Mouse (Mus musculus) heart, embryonic 13.5 days (tissue): Measurements from ENCODE around the gene Atp8b5. TPM values are rescaled to one million over a fixed set of nuclear protein-coding genes. Genes with fewer than 3 reads are reported as not detected.

Experiments
- ATAC-seq: fragments of 200-750 bp; cut with Nextera tagmentation; 2 replicates; pipeline ENCODE4 v1.8.0; 2017; ENCODE audit warnings: moderate TSS enrichment; ENCODE audit not compliant: insufficient number of reproducible peaks, low FRiP score, low TSS enrichment; ENCODE audit errors: extremely low read depth
- H3K27ac ChIP-seq: fragments of 300-500 bp; sonication (generic); replicated peaks from 2 replicates; pipeline ENCODE4 v1.5.1; 2015; ENCODE audit warnings: moderate library complexity, mild to moderate bottlenecking, inconsistent platforms
- H3K27me3 ChIP-seq: fragments of 300-500 bp; sonication (generic); replicated peaks from 2 replicates; pipeline ENCODE4 v1.6.1; 2015; ENCODE audit warnings: mild to moderate bottlenecking, inconsistent platforms
- H3K36me3 ChIP-seq: fragments of 300-500 bp; sonication (generic); 2 replicates; pipeline ENCODE4 v1.6.1; 2015; ENCODE audit warnings: mild to moderate bottlenecking, inconsistent platforms
- H3K4me1 ChIP-seq: fragments of 300-500 bp; sonication (generic); 2 replicates; pipeline ENCODE4 v1.6.1; 2015; ENCODE audit warnings: inconsistent platforms
- H3K4me2 ChIP-seq: fragments of 300-500 bp; sonication (generic); 2 replicates; pipeline ENCODE4 v1.6.1; 2015; ENCODE audit warnings: inconsistent platforms, mild to moderate bottlenecking, moderate library complexity
- H3K4me3 ChIP-seq: fragments of 300-500 bp; sonication (generic); 2 replicates; pipeline ENCODE4 v1.5.1; 2015; ENCODE audit warnings: moderate library complexity, mild to moderate bottlenecking, inconsistent platforms
- H3K9ac ChIP-seq: fragments of 300-500 bp; sonication (generic); 2 replicates; pipeline ENCODE4 v1.6.1; 2015; ENCODE audit warnings: inconsistent platforms, mild to moderate bottlenecking, moderate library complexity
- H3K9me3 ChIP-seq: fragments of 300-500 bp; sonication (generic); 2 replicates; pipeline ENCODE4 v1.6.1; 2016; ENCODE audit warnings: inconsistent platforms
- WGBS: fragments of 180-500 bp; shearing (Covaris S2); methylation state at CpG from one replicate; pipeline ENCODE4 v1.1.7; 2015; ENCODE audit warnings: mixed read lengths; 5-methylcytosine and 5-hydroxymethylcytosine counted together
- polyA plus RNA-seq: library from polyadenylated mRNA; unstranded; fragments of >200 nt; fragmentation: Nextera tagmentation; extraction: Ambion mirVana; gene quantifications from 2 replicates; pipeline ENCODE4 v1.2.1, GENCODE M21; 2015

The Atp8b5 gene
- polyA plus RNA-seq, 1 experiment from 2014 or later, result 0.08 TPM

DNA sequence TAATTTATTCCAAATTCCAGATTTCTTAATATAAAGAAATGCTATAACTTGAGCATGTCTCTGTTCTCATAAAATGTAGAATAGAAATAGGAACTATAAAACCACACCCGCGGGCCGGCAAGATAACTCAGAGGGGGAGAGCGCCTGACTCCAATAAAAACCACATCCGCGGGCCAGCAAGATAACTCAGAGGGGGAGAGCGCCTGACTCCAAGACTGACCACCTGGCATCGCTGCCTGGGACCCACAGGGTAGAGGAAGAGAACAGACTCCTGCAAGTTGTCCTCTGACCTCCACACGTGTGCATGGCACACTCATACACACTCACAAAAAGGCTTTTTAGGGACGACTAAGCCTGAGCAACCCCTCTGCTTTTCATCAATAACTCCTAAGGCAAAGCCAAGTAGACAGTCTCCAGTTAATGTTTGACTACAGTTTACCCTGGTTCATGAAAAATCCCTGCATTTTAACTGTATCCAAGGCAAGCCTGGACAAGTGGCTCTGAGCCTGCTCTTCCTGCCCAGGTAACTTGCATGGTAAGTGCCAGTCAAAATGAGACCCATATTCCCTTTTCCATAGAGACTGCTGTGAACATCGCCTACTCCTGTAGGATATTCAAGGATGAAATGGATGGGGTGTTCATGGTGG, 98.1 kb downstream of the Atp8b5 start:
- no peak overlapping the region for H3K27ac ChIP-seq
- H3K9me3 ChIP-seq, result peaks cover under 1% of the 10 kb centered on the region; the same call in 1 of the 2 replicates
- no peaks in the 10 kb centered on the region for H3K36me3 ChIP-seq
- no peak overlapping the region for H3K9ac ChIP-seq
- no peaks in the 10 kb centered on the region for H3K4me1 ChIP-seq
- H3K4me3 ChIP-seq, result no peak overlapping the region
- no peak overlapping the region for H3K4me2 ChIP-seq
- no peaks in the 10 kb centered on the region; the same call in 1 of the 2 replicates for H3K27me3 ChIP-seq
- 69% methylated on average over 11 of the region's 11 CpGs for WGBS
- ATAC-seq, result no peak

DNA sequence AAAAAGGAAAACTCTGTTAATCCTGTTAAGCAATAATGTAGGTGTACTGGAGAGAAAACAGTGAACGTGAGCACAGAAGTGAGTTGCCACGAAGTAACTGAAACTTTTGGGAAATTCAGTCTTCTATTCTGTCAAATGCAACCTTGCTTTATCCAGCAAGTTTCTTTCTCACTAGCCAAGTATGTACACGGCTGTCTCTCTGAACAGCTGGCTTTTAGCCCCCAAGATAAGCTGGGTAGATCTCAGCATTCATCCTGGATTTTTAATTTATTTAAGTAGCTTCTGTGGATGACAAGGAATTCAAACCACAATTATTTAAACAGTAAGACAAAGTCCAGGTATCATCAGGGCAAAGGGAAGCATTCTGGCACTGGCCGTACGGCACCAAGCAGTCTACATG, 100.3 kb downstream of the Atp8b5 start:
- peaks cover 14% of the 10 kb centered on the region; the same call in 1 of the 2 replicates for H3K27me3 ChIP-seq
- no peak overlapping the region for H3K4me3 ChIP-seq
- no peak for ATAC-seq
- no peaks in the 10 kb centered on the region for H3K4me1 ChIP-seq
- H3K27ac ChIP-seq, result no peak overlapping the region
- no peaks in the 10 kb centered on the region for H3K36me3 ChIP-seq
- H3K9ac ChIP-seq, result no peak overlapping the region
- WGBS, result 68% methylated on average over 5 of the region's 5 CpGs
- H3K9me3 ChIP-seq, result no peaks in the 10 kb centered on the region
- no peak overlapping the region for H3K4me2 ChIP-seq

DNA sequence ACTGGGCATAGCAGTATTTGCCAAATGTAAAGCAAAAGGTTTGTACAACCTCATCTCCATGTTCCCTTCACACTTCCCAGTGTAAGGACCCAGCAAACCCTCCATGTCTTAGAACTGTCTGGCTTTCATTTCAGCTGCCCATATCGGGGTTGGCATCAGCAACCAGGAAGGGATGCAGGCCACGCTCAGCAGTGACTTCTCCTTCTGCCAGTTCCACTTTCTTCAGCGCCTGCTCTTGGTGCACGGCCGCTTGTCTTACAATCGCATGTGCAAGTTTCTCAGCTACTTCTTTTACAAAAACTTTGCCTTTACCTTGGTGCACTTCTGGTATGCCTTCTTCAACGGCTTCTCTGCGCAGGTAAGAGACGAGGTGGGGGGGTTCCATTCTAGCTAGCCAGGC, 100.8 kb downstream of the Atp8b5 start:
- 83% methylated on average over 9 of the region's 9 CpGs for WGBS
- H3K27ac ChIP-seq, result no peak overlapping the region
- H3K4me2 ChIP-seq, result no peak overlapping the region
- no peaks in the 10 kb centered on the region for H3K4me1 ChIP-seq
- ATAC-seq, result no peak
- H3K27me3 ChIP-seq, result peaks cover 15% of the 10 kb centered on the region; the same call in 1 of the 2 replicates
- no peaks in the 10 kb centered on the region for H3K9me3 ChIP-seq
- no peak overlapping the region for H3K4me3 ChIP-seq
- H3K36me3 ChIP-seq, result no peaks in the 10 kb centered on the region
- H3K9ac ChIP-seq, result no peak overlapping the region

- 59% methylated on average over 11 of the region's 11 CpGs for WGBS
- H3K4me2 ChIP-seq, result no peak overlapping the region
- ATAC-seq, result no peak
- H3K27me3 ChIP-seq, result peaks cover 15% of the 10 kb centered on the region; the same call in 1 of the 2 replicates
- H3K27ac ChIP-seq, result no peak overlapping the region
- no peak overlapping the region for H3K4me3 ChIP-seq
- no peaks in the 10 kb centered on the region for H3K4me1 ChIP-seq
- no peaks in the 10 kb centered on the region for H3K9me3 ChIP-seq
- no peak overlapping the region for H3K9ac ChIP-seq
- H3K36me3 ChIP-seq, result no peaks in the 10 kb centered on the region
Measured at GRCm38 (mm10) chr4:43371406-43371805, 104.4 kb downstream of the Atp8b5 start.

DNA sequence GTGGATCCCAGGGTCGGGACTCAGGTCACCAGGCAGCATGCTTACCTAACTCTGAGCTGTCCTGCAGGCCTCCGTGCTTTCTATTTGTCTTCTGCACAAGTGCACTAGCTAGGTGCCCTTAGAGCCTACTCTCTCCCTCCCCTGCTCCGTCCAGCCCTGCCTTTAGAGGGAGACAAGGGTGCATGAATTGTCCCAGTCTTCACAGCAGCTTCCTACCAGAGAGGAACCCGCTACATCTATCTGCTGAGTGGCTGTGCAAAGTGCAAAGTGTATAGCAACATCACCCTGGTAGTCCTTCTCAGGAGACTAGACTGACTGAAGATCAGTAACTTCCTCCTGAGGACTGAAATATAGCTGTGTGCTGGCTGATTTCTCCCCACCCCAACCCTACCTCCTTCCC, 105.2 kb downstream of the Atp8b5 start:
- no peaks in the 10 kb centered on the region for H3K36me3 ChIP-seq
- H3K4me2 ChIP-seq, result no peak overlapping the region
- 59% methylated on average over 4 of the region's 4 CpGs for WGBS
- no peak overlapping the region for H3K27ac ChIP-seq
- no peaks in the 10 kb centered on the region for H3K4me1 ChIP-seq
- H3K9ac ChIP-seq, result no peak overlapping the region
- no peak for ATAC-seq
- no peaks in the 10 kb centered on the region for H3K9me3 ChIP-seq
- H3K27me3 ChIP-seq, result peaks cover 15% of the 10 kb centered on the region; the same call in 1 of the 2 replicates
- no peak overlapping the region for H3K4me3 ChIP-seq

DNA sequence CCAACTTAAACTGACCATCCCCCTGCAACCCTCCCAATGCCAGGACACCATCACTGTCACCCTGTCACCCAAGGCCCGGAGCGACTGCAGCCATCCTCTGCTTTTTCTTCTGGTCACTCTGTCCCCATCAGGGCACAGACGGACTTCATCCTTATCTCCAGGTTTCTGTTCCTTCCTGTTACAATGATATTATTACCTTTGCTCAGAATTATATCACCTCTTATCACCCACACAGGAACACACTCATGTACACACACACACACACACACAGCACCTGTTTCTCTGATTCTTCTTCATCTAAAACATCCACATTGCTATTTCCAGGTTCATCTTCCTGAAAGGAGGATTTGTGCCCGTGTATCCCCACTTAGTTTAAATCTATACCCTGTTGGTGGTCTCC, 107.3 kb downstream of the Atp8b5 start:
- Histone ChIP-seq H3K27ac (no peak overlapping the region), H3K27me3 (peaks cover 15% of the 10 kb centered on the region; the same call in 1 of the 2 replicates), H3K4me2 (no peak overlapping the region), H3K4me3 (no peak overlapping the region), H3K4me1 (no peaks in the 10 kb centered on the region), H3K9ac (no peak overlapping the region), H3K36me3 (no peaks in the 10 kb centered on the region), H3K9me3 (no peaks in the 10 kb centered on the region)
- WGBS, result 39% methylated on average over 4 of the region's 4 CpGs
- no peak for ATAC-seq

DNA sequence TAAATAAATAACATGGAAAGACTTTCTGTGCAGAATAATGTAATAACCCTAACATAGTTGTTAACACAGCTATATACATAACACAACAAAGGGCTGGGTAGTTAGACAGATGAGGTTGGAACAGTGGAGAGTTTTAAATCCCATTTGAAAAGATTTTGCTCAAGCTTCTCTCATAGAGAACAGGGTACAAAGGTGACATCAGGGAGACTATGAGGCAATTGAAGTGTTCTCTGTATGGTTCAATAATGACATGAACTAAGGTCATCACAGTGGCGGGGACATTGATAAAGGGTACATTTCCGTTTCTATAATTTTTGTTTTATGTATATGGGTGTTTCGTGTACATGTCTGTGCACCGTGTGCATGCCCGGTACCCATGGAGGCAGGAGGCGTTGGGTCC, 112.6 kb downstream of the Atp8b5 start:
- no peak for ATAC-seq
- Histone ChIP-seq H3K9ac (no peak overlapping the region), H3K4me2 (no peak overlapping the region), H3K4me1 (peaks cover 23% of the 10 kb centered on the region), H3K9me3 (no peaks in the 10 kb centered on the region), H3K27ac (no peak overlapping the region), H3K4me3 (no peak overlapping the region), H3K36me3 (peaks cover 2% of the 10 kb centered on the region; the same call in 1 of the 2 replicates), H3K27me3 (peaks cover 5% of the 10 kb centered on the region)
- WGBS, result 84% methylated on average over 6 of the region's 6 CpGs

DNA sequence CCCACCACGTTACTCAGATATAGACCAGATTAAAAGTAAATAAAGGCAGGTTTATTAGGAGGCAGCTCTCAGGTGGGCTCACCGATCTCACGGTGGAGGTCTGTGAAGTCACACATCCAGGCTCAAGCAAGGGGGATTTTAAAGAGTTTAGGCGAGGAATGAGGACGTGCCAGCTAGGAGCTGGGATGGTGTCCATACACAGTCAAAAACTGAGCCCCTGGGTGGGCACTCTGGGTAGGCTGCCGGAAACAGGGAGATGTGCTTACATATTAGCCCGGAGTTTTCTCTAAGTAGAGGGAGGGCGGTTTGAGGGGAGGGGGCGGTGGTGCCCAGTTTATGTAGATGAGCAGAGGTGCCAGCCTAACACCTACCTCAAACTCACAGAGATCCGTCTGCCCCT, 114.0 kb downstream of the Atp8b5 start:
- peak overlapping the region; percentile 86 for H3K4me2 ChIP-seq
- H3K9me3 ChIP-seq, result no peaks in the 10 kb centered on the region
- H3K36me3 ChIP-seq, result peaks cover 4% of the 10 kb centered on the region; the same call in 1 of the 2 replicates
- H3K9ac ChIP-seq, result peak overlapping the region; percentile 96
- ATAC-seq, result no peak
- peaks cover 5% of the 10 kb centered on the region for H3K27me3 ChIP-seq
- 46% methylated on average over 10 of the region's 10 CpGs for WGBS
- H3K4me3 ChIP-seq, result peak overlapping the region; percentile 82
- 0 out of 2 replicates have a peak overlapping the region, but pooled peaks have one; percentile 28 for H3K27ac ChIP-seq
- peaks cover 23% of the 10 kb centered on the region for H3K4me1 ChIP-seq

DNA sequence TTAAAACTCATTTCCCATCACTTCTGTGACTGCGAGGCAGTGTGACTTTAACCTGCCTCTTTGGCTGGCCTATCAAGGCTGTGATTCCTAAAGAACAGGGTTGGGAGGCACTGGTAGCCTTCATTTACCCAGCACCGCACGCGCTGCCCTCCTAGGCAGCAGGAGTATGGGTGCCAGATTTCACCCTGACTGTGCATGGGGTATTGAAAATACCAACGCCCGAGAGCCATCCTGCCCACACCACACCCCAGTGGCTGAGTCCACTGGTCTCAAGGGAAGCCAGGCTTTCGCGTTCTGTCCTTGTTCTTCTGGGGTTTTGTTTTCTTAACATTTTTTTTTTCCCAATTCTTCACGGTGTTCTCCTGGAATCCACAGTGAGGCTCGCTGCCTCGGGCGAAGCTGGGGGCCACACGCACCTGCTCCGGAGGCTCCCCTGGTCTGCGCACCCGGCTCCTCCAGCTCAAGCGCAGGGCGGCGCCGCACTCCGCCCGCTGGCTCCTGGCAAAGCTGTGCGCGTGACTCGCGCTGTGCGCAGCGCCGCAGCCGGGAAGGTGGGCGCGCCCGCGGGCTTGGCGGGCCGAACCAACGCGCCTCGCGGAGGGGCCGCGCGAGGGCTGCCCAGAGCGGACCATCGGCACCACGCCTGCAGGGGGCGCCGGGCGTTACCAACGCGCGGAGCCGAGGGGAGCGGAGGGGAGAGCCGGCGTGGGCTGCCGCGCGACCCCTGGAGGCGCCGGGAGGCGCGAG, 114.6 kb downstream of the Atp8b5 start, which contains the start of gene Rusc2:
TSS of gene Rusc2 (plus strand) at position 572 of the 747 bp plus-strand sequence.
- Histone ChIP-seq H3K4me1 (peaks cover 23% of the 10 kb centered on the region), H3K36me3 (peaks cover 4% of the 10 kb centered on the region; the same call in 1 of the 2 replicates), H3K4me2 (peak within 1 kb of the TSS; percentile 86), H3K9me3 (no peaks in the 10 kb centered on the region), H3K9ac (peak within 1 kb of the TSS; percentile 96), H3K27ac (peak within 1 kb of the TSS; percentile 69), H3K27me3 (peaks cover 5% of the 10 kb centered on the region), H3K4me3 (peak within 1 kb of the TSS; percentile 82)
- peak; percentile 89 for ATAC-seq
- 2% methylated on average over 63 of the region's 63 CpGs for WGBS

DNA sequence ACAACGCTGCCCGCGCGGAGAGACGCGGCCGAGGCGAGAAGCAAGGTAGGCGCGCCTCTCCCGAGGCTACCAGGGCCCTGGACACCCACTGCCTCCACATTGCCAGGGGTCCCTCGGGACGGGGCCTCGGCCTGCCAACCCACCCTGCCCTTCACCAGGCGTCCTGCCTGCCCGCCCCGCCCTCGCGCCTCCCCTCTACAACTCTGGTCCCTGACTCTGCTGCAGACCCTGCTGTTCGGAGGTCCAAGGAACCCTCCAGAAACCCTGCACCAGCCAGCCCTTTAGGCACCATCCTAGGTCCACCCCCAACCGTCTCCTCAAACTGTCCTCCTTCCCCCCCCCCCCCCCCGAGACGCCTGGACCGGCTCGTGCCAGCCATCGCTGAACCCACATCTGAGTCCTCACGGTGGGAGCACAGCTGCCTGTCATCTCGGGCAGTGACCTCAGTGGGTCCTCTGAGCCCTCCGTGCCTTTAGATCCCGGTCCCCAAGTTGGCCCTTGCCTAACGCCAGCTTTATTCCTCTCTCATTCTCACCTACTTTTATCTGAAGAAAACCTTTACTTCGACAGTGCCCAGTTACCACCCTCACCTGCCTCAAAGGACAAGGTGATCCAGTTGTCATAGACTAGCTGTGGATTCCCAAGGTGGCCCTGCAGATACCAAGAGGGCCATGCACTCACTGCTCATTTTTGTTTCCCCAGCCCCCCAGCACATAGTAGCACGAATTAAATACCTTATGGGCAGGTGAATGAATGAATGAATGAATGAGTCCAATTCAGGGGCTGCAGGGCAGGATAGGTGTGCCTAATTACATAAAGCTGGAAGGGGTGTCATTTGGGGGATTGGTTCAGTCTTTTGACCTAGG, 115.4 kb downstream of the Atp8b5 start:
- Histone ChIP-seq H3K36me3 (peaks cover 4% of the 10 kb centered on the region; the same call in 1 of the 2 replicates), H3K9ac (peak overlapping the region; percentile 96), H3K4me3 (peak overlapping the region; percentile 82), H3K4me1 (peaks cover 23% of the 10 kb centered on the region), H3K27me3 (peaks cover 5% of the 10 kb centered on the region), H3K27ac (peak overlapping the region; percentile 69), H3K4me2 (peak overlapping the region; percentile 86), H3K9me3 (no peaks in the 10 kb centered on the region)
- peak; percentile 38; the same call in 1 of the 2 replicates for ATAC-seq
- 6% methylated on average over 30 of the region's 33 CpGs for WGBS
